Mouse (Mus musculus) heart, embryonic 14.5 days (tissue): Measurements from ENCODE around the gene Ankrd13c. TPM values are rescaled to one million over a fixed set of nuclear protein-coding genes. Genes with fewer than 3 reads are reported as not detected.
A peak's percentile ranks its signal among the peaks of the same experiment; 100 is the strongest.

Experiments used
- ATAC-seq: fragments of 200-750 bp; cut with Nextera tagmentation; 2 replicates; pipeline ENCODE4 v1.8.0; 2017; ENCODE audit warnings: low read depth, moderate TSS enrichment; ENCODE audit not compliant: insufficient number of reproducible peaks, insufficient read depth, low FRiP score
- H3K27ac ChIP-seq, 2 experiments: fragments of 200-500 bp in 1 of 2; fragments of 300-500 bp in 1 of 2; sonication (generic) in 1 of 2; replicated peaks in 1 of 2; 2 replicates each; pipeline ENCODE4 v1.5.1; 2012 to 2014; ENCODE audit warnings: low read depth in 2 of 2, low read length in 2 of 2, control low read depth in 1 of 2, mild to moderate bottlenecking in 1 of 2, mixed read lengths in 1 of 2; ENCODE audit not compliant: control insufficient read depth in 1 of 2, insufficient read depth in 1 of 2
- H3K27me3 ChIP-seq: fragments of 300-500 bp; sonication (generic); 2 replicates; pipeline ENCODE4 v1.6.1; 2014; ENCODE audit warnings: mild to moderate bottlenecking, low read length, control low read depth; ENCODE audit not compliant: control insufficient read depth, insufficient read depth
- H3K36me3 ChIP-seq: fragments of 300-500 bp; sonication (generic); 2 replicates; pipeline ENCODE4 v1.6.1; 2014; ENCODE audit warnings: mild to moderate bottlenecking, control low read depth, low read length, mixed read lengths; ENCODE audit not compliant: control insufficient read depth, insufficient read depth
- H3K4me1 ChIP-seq, 2 experiments: fragments of 200-500 bp in 1 of 2; fragments of 300-500 bp in 1 of 2; sonication (generic) in 1 of 2; 2 replicates each; pipeline ENCODE4 v1.6.1; 2012 to 2014; ENCODE audit warnings: low read length in 2 of 2, control low read depth in 1 of 2, mixed read lengths in 1 of 2; ENCODE audit not compliant: control insufficient read depth in 2 of 2, insufficient read depth in 2 of 2
- H3K4me2 ChIP-seq: fragments of 300-500 bp; sonication (generic); 2 replicates; pipeline ENCODE4 v1.6.1; 2014; ENCODE audit warnings: mild to moderate bottlenecking, low read length
- H3K4me3 ChIP-seq, 2 experiments: fragments of 200-500 bp in 1 of 2; fragments of 300-500 bp in 1 of 2; sonication (generic) in 1 of 2; 2 replicates each; pipeline ENCODE4 v1.5.1; 2012 to 2014; ENCODE audit warnings: low read length in 2 of 2, mild to moderate bottlenecking in 2 of 2, control low read depth in 1 of 2, low read depth in 1 of 2, moderate library complexity in 1 of 2; ENCODE audit not compliant: control insufficient read depth in 1 of 2, insufficient read depth in 1 of 2
- H3K9ac ChIP-seq: fragments of 300-500 bp; sonication (generic); 2 replicates; pipeline ENCODE4 v1.6.1; 2014; ENCODE audit warnings: mild to moderate bottlenecking, low read length
- H3K9me3 ChIP-seq: fragments of 300-500 bp; sonication (generic); 2 replicates; pipeline ENCODE4 v1.6.1; 2016; ENCODE audit warnings: low read length, control low read depth; ENCODE audit not compliant: control insufficient read depth
- WGBS: fragments of 180-500 bp; shearing (Covaris S2); extraction: QIAGEN DNeasy Blood & Tissue Kit; methylation state at CpG from one replicate; pipeline ENCODE4 v1.1.7; 2014; 5-methylcytosine and 5-hydroxymethylcytosine counted together
- polyA plus RNA-seq: library from polyadenylated mRNA; unstranded; fragments of >200 nt; fragmentation: Nextera tagmentation; extraction: Ambion mirVana; gene quantifications from 2 replicates; pipeline ENCODE4 v1.2.1, GENCODE M21; 2014

Gene Ankrd13c
- 28.3 and 29.0 TPM in 2 replicates for polyA plus RNA-seq

DNA sequence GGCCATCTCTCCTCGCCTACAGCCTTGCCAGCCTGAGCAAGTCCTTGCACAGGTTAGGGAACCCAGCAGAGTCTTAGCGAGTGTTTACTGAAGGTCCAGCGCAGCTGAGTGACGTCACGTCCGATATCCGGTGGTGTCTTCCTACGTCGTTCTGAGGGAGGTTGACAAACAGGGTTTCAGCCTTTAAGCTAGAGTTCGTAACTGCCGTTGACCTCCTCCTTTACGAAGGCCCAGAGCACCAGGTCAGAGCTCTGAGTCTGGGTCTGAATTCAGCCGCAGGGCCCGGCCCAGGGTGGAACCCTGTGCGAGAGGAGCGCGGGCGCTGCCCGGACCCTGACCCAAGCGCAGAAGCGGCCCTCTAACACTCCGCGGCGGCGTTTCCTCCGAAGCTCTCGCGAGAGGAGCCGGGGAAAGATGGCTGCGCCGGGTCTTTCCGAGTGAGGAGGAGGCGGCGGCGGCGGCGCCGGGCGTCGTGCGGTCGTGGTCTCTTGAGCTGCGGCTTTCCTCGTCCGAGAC, at the start of gene Ankrd13c:
Gene Ankrd13c, plus strand, starts transcription at position 397 of the 516 bp plus-strand sequence.
- peak; percentile 95 for ATAC-seq
- H3K27ac ChIP-seq, result peak within 1 kb of the TSS; percentile 98 to 99
- peak within 1 kb of the TSS; percentile 93 for H3K4me2 ChIP-seq
- no peaks in the 10 kb centered on the region for H3K9me3 ChIP-seq
- peak within 1 kb of the TSS; percentile 80 to 84 for H3K4me3 ChIP-seq
- peaks cover 7% of the 10 kb centered on the region for H3K36me3 ChIP-seq
- peaks cover 0 to 11% of the 10 kb centered on the region in 2 experiments; a peak in 2 of 4 replicates for H3K4me1 ChIP-seq
- 0% methylated on average over 45 of the region's 45 CpGs for WGBS
- peak within 1 kb of the TSS; percentile 93 for H3K9ac ChIP-seq
- H3K27me3 ChIP-seq, result no peaks in the 10 kb centered on the region

DNA sequence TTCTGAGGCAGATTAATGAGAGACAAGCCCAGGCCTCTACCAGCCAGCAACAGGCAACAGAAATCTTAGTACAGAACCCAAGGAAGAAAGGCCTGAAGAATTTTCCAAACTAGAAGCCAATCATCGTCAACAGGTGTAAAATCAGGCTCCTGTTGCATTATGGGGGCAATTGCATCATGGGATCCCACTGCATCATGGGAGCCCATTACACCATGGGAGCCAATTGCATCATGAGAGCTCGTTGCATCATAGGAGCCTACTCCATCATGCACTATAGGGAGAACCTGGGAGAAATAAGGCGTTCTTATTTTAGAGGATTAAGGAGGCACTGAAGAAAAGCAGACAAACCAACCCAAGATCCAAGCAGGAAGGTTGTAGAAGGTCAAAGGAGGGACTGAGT, 49.4 kb upstream of the Ankrd13c start:
- WGBS, result 81% methylated on average over 3 of the region's 3 CpGs
- H3K4me2 ChIP-seq, result no peak overlapping the region
- ATAC-seq, result no peak

DNA sequence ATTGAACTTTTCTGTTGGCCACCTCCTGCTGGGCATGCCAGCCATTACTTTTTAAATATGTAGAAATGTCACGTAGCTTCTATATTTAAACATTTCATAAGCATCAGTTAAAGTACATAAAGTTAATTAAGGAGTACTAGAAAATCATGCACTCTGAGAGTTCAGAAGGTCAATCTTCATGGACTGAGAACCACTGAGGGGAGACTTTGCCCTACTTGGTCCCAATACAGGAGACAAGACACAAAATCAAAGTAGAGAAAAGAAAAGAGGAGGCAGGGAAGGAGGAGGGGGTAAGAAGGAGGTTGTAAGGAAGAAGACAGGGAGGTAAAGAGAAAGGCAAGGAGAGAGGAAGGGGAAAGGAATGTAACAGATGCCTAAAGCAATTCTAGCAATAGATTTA, 47.1 kb upstream of the Ankrd13c start:
- Histone ChIP-seq H3K9ac (no peak overlapping the region), H3K4me3 (no peak overlapping the region), H3K27ac (no peak overlapping the region), H3K4me2 (no peak overlapping the region), H3K27me3 (no peaks in the 10 kb centered on the region), H3K4me1 (no peaks in the 10 kb centered on the region), H3K36me3 (no peaks in the 10 kb centered on the region), H3K9me3 (no peaks in the 10 kb centered on the region)
- WGBS, result 68% methylated on average over 1 of the region's 1 CpGs
- no peak for ATAC-seq

More for the DNA sequence above, 49.4 kb upstream of the Ankrd13c start:
- Histone ChIP-seq H3K4me3 (no peak overlapping the region), H3K4me1 (no peaks in the 10 kb centered on the region), H3K9ac (no peak overlapping the region), H3K27ac (no peak overlapping the region), H3K27me3 (no peaks in the 10 kb centered on the region), H3K9me3 (no peaks in the 10 kb centered on the region), H3K36me3 (no peaks in the 10 kb centered on the region)

DNA sequence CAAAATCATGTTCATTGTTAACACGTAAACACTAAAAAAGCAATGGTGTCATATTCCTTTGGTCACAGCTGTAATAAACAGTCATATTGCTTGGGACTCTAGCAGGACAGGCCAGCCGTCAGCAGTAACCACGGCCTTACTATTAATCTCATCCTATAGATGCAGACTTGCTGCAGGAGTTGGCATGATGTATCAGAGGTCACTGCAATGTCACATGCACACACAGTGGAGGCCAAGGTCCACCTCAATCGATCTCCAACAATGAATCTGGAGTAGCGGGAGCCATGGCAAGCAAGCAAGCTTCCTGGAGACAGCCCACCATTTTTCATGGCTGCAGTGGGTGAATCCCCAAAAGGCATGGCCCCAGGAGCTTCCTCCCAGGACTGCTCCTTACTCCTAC, 45.3 kb upstream of the Ankrd13c start:
- no peak for ATAC-seq
- Histone ChIP-seq H3K9me3 (no peaks in the 10 kb centered on the region), H3K36me3 (no peaks in the 10 kb centered on the region), H3K27me3 (no peaks in the 10 kb centered on the region), H3K27ac (no peak overlapping the region), H3K4me3 (no peak overlapping the region), H3K4me2 (no peak overlapping the region), H3K9ac (no peak overlapping the region), H3K4me1 (no peaks in the 10 kb centered on the region)
- 87% methylated on average over 5 of the region's 5 CpGs for WGBS

DNA sequence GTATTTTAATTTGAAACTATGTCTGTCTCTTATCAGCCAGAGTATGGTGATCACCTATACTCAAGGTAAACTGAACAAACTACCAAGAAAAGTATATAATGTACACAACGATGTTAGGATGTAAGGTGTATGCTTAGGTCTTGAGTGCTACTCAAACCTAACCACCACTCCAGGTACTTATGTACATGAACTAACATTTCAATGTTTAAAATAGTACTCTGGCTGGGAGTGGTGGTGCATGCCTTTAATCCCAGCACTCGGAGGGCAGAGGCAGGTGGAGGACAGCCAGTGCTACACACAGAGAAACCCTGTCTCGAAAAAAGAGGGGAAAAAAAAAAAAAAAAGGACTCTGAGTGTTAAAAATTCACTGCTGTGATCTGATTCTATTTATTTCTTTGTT, 38.9 kb upstream of the Ankrd13c start:
- ATAC-seq, result no peak
- Histone ChIP-seq H3K4me2 (no peak overlapping the region), H3K4me3 (no peak overlapping the region), H3K27me3 (no peaks in the 10 kb centered on the region), H3K9ac (no peak overlapping the region), H3K27ac (no peak overlapping the region), H3K4me1 (no peaks in the 10 kb centered on the region), H3K9me3 (no peaks in the 10 kb centered on the region), H3K36me3 (no peaks in the 10 kb centered on the region)
- WGBS, result 81% methylated on average over 3 of the region's 3 CpGs

DNA sequence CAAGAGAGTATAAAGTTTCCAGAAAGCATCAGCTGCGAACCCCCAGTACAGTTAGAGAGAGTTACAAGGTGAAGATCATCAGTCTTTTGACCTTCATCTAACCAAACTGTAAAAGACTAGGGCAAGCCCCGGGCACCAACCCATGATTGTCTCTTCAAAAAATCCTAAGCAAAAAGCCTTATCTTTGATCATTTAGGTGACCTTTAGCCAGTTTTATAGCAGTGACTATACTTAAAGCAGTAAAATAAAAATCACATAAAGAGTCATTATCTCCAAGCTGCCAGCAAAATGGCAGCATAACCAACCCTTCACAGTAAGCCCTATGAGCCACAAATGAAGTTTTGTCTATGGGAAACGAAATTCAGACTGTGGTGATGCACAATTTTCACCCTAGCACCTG, 36.8 kb upstream of the Ankrd13c start:
- 76% methylated on average over 3 of the region's 3 CpGs for WGBS
- no peaks in the 10 kb centered on the region for H3K9me3 ChIP-seq
- ATAC-seq, result no peak
- H3K4me2 ChIP-seq, result no peak overlapping the region
- no peaks in the 10 kb centered on the region for H3K4me1 ChIP-seq
- H3K36me3 ChIP-seq, result no peaks in the 10 kb centered on the region
- no peak overlapping the region for H3K4me3 ChIP-seq
- H3K27me3 ChIP-seq, result no peaks in the 10 kb centered on the region
- no peak overlapping the region for H3K9ac ChIP-seq
- no peak overlapping the region for H3K27ac ChIP-seq

DNA sequence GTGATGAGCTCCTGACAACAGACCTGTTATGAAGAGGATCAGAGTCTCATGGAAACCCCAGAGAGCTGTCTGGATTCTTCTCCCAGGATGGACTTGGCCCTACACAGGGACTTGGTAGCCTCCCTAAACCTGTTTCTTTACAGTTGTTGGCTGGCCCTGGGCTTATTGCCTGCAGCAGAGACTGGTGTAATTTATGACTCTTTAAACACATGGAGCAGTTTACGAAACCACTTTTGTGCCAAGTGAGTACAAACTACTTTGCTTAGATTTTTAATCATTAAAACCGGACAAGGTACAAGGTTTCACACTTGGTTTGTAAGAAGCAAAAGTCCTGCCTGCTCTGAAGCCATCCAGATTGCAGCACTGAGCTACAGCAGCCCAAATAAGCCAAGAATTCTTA, 34.9 kb upstream of the Ankrd13c start:
- Histone ChIP-seq H3K4me2 (no peak overlapping the region), H3K9me3 (no peaks in the 10 kb centered on the region), H3K4me3 (no peak overlapping the region), H3K27ac (no peak overlapping the region), H3K36me3 (no peaks in the 10 kb centered on the region), H3K4me1 (no peaks in the 10 kb centered on the region), H3K9ac (no peak overlapping the region), H3K27me3 (no peaks in the 10 kb centered on the region)
- no peak for ATAC-seq
- 88% methylated on average over 2 of the region's 2 CpGs for WGBS

DNA sequence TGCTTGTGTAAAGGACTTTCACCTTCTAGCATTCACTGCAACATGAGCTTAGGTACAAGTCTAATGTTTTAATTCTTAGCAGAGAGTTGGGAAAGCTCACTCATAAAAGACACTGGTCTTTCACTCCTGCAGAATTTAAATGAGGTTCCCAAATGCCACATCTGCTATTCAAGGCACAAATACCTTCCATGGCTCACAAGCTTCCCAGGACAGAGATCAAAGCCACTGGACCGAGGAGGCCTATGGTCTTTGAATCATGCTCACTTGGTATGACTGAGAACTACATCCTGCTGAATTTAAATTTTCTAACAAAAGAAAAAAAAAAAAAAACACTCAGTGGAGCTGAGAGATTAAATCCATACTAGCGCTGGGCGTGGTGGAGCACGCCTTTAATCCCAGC, 30.7 kb upstream of the Ankrd13c start:
- no peak overlapping the region for H3K9ac ChIP-seq
- no peaks in the 10 kb centered on the region for H3K36me3 ChIP-seq
- no peak overlapping the region for H3K4me3 ChIP-seq
- no peaks in the 10 kb centered on the region for H3K4me1 ChIP-seq
- ATAC-seq, result no peak
- no peaks in the 10 kb centered on the region for H3K27me3 ChIP-seq
- H3K4me2 ChIP-seq, result no peak overlapping the region
- H3K27ac ChIP-seq, result no peak overlapping the region
- no peaks in the 10 kb centered on the region for H3K9me3 ChIP-seq
- 87% methylated on average over 4 of the region's 4 CpGs for WGBS
